Mouse (Mus musculus): Measurements from ENCODE around the gene Zfp866.

GRCm38 (mm10) chr8:69832298-69832853 lies 41.4 kb upstream of the Zfp866 start, which contains the start of gene Pbx4:
- TF ChIP-seq POLR2A (IDR thresholded peaks at IDR 0.05; ENCODE audit: borderline replicate concordance, extremely low read depth, low read depth, low read length) (no peak), CTCF (IDR thresholded peaks at IDR 0.05; ENCODE audit: insufficient read depth, low read length) (no peak)
